Mouse (Mus musculus): ENCODE results near the gene Rilpl1. TPM values are rescaled to one million over a fixed set of nuclear protein-coding genes. Genes with fewer than 3 reads are reported as not detected.
A peak's percentile ranks its signal among the peaks of the same experiment; 100 is the strongest.
"Not testable (repeated sequence)": the region's sequence is repeated elsewhere in the genome, so short reads cannot be mapped to it uniquely, and the experiment has no call there.

The Rilpl1 gene
- polyA plus RNA-seq, 3 experiments from 2014 or later, result 0.39 to 1.3 (median 0.91) TPM

DNA sequence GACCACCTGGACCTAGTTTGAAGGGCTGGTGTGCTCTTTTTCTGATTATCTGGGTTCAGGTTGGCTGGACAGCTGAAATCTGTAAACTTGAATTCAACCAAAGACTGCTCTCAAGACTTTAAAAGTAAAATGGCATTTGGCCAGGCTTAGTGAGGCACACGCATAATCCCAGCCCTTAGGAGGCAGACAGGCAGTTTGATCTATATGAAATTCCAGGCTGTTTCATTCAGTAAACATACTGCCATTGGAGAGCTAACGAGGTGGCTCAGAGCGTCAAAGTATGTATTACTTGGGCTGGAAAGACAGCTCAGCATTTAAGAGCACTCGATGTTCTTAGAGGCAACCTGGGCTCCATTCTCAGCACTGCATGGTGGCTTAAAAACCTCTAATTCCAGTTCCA lies 39.5 kb downstream of the Rilpl1 start:
- ATAC-seq, result no peak

DNA sequence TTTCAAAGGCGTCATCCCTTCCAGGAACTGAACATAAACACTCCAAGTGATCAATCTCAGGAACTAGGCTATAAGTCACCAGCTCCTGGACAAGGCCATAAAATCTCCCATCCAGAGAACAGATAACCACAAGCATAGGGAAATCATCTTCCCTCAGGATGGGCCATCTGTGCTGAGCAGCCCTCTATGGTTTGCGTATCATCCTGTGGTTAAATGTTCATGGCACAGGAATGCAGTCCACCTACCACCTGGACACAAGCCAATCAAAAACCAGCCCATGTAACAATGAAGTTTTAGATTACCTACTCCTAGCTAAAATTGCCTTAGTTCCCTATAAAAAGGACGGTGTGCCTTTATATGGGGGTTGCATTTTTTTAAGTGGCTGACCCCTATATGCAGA lies 42.3 kb downstream of the Rilpl1 start:
- no peak for ATAC-seq

DNA sequence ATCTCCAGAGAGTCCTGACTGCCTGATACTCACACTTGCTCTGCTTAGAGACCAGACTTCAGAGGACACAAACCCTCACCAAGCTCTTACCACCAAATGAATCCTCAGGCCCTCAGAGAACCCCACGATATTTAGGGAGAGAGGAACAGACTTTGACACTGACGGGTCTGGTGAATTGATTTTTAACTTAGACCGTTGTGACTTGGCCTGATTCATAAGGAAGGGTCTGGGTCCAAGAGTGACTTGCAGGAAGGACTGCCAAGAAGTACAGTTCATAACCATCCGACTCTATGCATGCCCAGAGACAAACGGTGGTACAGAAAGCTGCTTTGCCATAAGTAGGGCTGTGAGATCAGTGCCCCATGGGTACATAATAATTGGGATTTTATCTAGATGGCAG lies 45.5 kb downstream of the Rilpl1 start:
- no peak for ATAC-seq

DNA sequence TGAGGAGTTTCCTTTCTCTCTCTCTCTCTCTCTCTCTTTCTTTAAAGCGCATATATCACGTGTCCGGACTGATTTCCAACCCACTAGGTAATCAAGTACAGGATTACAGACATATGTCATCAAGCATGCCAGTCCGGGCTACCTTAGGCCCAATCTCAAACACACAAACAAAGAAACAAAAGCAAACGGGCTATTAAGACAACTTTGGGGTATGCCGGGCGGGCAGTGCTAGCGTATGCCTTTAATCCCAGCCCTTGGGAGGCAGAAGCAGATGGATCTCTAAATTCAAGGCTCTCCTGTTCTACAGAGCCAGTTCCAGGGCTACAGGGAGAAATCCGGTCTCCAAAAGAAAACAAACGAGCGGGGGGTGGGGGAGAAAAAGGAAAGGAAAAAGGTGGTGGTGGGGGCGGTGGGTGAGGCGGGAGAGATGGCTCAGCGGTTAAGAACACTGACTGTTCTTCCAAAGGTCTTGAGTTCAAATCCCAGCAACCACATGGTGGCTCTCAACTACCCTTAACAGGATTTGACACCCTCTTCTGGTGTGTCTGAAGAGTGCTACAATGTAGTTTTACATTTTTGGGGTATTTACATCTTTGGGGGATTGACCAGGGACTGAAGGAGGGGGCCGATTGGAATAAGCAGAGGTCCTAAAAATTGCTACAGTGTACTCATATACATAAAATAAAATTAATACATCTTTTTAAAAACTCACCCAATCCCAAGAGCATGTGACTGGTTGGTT lies 47.4 kb downstream of the Rilpl1 start:
- peak; percentile 27 for ATAC-seq

DNA sequence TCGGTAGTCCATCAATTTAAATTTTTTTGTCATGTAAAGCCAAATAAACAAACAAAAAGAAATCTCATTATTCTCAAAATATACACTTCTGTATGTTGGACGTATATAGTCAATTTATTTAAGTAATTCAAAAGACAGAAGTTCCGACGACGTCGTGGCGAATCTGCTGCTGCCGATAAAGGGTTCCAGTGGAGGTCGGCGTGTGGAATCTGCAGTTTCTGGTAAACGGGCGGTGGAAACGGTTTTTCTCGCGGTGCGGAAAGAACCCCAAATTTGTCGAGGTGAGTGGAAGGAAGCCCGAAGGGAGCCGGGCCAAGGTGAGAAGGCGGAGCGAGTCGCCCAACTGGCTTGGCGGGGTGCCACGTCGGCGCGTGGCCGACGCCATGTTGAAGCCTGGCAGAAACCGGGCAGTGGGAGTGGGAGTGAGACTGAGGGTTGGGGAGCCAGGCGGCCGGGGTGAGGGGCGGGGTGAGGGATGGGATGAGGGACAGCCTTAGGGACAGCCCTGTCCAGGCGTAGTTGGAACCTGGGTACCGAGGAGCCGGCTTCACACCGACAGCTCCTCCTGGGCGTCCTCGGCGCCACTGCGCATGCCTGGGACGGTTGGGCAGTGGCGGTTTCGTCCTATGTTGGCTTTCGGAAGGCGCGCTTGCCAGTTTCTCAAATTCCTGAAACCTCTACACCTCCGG lies 48.1 kb downstream of the Rilpl1 start, which contains the start of gene Snrnp35:
Gene Snrnp35, plus strand, starts transcription at position 169 of the 689 bp plus-strand sequence.
- peak; percentile 74 for ATAC-seq

DNA sequence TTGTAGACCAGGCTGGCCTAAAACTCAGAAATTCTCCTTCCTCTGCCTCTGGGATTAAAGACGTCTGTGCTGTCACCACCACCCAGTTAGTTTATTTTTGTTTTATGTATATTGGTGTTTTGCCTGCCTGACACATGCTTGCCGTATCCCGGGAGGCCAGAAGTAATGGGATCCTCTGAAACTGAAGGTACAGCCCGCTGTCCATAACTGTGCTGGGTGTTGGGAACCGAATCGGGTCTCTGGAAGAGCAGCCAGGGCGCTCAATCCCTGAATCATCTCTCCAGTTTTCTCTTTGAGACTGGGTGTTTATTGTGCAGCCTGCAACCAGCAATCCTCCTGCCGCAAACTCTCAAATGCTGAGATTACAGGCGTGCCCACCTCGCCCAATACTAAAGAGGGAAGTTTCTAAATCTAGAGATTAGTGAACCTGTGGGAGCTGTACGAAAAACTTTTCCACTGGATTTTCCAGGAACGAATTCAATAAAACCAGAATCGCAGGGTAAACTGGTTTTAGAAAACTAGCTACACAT lies 48.7 kb downstream of the Rilpl1 start:
- ATAC-seq, result no peak

DNA sequence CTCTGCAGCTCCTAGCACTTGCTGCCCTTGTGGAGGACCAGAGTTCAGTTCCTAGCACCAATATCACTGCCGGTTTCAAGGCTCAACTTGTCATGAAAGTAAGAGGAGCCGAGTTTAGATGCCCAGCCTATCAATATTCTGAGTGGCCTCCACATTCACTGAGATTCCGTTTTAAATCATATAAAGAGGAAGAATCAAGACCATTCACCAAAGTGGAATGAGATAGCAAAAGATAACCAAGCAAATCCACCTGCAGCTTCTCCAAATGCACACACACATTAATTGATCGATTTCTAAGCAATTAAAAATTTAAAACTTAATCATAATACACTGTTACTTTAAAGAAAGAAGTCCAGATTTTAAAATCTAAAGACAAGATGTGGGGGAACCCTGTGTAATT lies 49.5 kb downstream of the Rilpl1 start:
- no peak for ATAC-seq

DNA sequence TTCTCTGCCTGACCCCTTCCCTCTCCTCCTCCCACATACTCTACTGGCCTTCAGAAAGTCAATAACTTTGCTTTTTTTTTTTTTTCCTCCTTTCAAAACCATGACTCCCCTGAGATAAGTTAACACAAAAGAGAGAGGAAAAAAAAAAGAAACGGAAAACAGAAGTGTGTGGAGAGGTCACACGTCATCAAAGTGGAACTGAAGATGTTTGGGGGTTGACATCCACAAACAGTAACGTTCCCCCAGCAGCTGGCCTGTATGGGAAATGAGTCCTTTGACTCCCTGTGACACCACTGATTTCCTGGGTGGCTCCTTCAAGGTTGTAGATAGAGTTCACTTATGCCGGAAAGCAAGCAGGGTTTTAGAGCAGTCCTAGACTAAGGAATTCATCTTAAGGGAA lies 51.1 kb downstream of the Rilpl1 start:
- ATAC-seq, result no peak

DNA sequence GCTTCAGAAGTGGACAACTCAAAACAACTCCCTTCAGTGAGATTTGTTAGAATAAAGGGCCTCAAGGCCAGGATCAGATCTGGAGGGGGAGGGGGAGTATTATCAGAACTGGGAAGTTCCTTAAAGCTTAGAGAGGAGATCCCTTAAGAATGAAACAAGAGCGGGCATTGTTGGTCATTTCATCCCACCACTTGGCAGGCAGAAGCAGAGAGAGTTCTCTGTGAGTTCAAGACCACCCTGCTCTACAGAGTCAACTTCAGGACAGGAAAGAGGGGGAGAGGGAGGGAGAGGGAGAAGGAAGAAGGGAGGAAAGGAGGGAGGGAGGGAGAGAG lies 52.4 kb downstream of the Rilpl1 start:
- ATAC-seq, result no peak

DNA sequence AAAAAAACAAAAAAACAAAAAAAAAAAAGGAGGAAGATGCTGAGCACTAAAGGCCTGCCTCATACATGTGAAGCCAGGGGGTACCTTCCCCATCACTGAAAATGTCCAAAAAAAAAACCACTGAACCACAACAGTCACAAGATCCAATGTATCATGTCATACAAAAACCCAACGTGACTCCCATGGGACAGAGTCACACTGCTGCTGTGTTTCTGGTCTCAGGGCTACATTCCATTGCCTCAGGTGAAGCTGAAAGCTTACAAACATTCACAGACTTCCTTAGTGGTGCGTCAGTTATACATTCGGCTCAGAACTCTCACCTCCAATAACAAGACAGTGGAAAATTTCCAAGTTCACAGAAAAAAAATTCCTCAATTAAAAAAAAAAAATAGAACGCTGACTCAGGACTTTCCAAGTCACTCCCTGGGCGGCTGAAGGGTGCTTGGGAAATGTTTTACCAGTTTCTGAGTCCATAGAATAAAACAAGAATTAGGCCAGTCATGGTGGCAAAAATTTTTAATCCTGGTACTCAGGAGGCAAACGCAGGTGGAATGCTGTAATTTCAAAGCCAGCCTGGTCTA lies 60.5 kb downstream of the Rilpl1 start:
- ATAC-seq, result no peak

DNA sequence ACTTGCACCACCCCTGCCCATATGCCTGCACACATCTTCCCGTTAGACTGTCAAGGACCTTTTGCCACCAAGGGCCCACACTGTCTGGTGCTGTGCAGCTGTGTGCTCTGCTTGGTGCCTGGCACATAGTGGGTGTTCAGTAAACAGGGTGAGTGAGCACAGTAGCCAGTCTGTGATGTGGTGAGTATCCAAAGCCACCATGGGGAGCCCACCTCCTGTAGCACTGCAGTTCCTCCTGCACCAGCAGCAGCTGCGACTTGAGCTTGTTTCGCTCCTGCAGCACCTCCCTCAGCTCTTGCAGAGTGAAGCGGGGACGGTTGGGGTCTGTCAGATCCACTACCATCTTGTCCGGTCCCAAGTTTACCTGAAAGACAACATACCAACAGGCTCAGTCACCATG lies 61.7 kb downstream of the Rilpl1 start:
- no peak for ATAC-seq

DNA sequence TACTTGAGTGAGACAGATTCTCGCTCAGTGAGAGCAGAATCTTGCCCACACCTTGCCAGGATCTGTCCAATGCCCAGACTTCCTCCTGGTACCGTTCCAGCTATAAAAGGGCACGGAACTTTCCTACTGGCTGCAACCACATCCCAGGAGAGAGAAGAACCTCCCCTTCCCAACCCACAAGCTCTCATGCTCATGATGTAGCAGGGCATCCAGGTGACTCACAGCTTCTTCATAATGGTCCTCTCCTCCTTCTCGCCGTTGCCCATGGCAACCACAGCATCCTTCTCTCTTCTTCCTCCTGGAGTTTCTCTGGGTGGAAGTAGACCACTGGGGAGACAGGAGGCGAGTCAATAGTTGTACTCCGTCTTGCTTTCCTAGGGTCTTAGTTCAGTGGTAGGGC lies 62.8 kb downstream of the Rilpl1 start:
- ATAC-seq, result no peak

DNA sequence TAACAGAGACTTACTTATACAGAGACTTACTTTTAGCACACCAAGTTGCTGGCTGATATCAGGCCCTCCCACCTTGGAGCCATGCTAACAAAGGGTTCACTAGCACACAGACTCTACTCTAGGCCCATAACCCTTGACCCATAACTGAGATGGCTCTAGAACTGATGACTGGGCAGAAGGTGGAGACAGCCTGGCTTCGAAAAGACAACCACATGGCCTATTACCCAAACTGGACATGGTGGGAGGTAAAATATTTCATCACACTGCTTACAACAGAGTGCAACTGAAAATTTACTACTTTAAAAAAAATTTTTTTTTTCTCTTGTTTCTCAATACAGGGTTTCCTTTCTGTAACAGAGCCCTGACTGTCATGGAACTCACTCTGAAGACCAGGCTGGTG lies 63.4 kb downstream of the Rilpl1 start:
- no peak for ATAC-seq

DNA sequence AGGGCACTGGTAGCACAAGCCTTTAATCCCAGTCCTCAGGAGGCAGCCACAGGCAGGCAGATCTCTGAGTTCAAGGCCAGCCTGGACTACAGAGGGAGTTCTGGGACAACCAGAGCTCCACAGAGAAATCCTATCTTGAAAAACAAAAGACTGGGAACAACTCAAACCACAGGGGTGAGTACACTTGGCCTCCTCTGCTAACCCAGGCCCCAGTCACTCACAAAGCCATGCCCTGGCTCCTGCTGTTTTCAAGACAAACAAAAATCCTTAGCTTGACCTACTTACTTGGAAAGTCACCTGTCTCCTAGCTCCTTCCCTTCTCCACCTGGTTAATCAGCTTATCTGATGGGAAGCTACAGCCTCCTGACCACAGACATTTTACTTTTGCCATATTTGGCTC lies 66.3 kb downstream of the Rilpl1 start:
- no peak for ATAC-seq

DNA sequence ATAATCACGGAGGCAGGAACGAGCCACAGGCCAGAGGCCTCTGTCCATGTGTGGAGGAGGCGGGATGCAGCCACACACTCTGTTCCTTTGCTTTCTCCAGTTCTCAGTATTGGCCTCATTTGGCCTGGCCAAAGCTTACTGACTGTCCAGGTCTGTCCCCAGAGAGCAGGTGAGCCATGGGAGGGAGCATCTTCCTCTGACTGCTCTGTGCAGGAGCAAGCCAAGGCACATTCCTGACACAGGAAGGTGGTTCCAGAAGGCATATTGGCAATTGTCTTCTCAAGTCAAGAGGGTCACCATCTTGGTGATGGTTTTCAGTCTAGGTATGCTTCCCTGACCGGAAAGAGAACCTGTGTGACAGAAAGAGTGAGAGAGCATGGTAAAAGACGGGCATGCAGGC lies 67.7 kb downstream of the Rilpl1 start:
- no peak for ATAC-seq

DNA sequence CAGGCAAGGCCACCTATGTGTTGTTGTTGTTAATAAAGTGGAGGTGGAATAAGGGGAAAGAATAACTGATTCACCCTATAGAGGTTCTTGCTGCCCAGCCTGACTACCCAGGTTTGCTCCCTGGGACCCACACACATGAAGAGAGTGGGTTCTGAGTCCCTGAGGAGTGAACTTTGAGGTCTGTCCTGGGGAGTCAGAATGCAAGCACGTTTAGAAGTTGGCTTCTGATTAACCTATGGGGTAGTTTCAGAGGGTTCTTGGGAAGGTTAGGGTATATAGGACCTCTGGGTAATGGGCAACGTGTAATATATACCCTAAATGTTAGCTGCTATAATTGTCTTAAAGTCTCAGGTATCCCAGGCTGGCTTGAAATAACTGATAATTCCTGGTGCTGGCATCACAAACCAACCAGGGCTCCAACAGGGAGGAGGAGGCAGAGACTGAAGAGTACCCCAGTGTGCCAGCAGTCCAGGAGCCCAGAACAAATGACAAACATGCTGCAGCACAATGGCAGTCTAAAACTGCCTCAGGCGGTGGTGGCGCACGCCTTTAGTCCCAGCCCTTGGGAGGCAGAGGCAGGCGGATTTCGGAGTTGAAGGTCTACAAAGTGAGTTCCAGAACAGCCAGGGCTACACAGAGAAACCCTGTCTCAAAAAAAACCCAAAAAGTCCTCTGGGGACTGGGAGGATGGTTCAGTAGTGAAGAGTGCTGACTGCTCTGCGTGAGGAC lies 68.7 kb downstream of the Rilpl1 start:
- ATAC-seq, result no peak

DNA sequence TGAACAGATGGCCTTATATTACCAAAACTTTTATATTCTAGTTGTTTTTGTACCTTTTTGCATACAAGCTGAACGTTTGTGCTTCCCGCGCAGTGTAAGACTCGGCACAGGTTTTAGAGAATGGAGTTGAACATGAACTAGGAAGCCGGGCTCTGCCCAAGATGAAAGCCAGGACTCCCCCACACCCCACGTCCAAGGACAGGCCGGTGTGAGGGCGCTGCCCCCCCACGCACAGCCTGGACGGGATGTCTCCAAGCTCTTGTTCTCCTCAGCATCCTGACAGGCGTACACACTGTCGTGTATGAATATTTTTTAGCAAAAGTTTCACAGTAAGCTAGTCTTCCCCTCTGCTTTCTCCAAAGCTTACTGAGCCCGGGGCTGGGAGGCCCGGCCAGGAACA lies 70.3 kb downstream of the Rilpl1 start:
- ATAC-seq, result not testable (repeated sequence)

DNA sequence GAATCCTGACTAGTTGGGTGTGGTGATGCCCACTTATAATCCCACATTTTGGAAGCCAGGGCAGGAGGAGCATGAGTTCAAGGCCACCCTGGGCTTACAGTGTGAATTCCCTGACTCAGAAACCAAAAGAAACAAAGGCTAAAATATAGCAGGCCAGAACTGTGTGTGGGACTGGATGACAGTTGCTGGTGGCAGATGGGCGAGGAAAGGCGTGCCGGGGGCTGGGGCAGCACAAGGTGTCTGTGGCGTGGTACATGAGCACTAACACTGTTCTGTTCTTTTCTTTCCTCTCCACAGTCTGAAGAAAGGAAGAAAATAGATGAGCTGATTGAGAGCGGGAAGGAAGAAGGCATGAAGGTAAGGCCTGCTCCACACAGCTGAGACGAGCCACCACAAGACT lies 74.4 kb downstream of the Rilpl1 start:
- no peak for ATAC-seq

DNA sequence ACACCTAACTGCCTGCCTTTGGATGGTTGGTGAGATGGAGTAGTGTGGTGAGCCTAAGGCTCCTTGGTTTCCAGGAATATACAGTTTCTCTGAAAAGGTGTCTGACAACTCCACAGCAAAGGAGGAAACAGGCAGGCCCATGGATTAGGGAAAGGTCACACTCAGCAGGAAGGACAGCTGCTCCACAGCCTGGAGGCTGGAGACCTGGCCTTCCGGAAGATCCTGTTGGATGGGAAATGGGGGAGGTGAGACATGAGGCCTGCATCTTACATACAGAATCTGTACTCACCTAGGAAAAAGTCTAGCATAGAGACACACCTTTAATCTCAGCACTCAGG lies 77.1 kb downstream of the Rilpl1 start:
- ATAC-seq, result no peak

DNA sequence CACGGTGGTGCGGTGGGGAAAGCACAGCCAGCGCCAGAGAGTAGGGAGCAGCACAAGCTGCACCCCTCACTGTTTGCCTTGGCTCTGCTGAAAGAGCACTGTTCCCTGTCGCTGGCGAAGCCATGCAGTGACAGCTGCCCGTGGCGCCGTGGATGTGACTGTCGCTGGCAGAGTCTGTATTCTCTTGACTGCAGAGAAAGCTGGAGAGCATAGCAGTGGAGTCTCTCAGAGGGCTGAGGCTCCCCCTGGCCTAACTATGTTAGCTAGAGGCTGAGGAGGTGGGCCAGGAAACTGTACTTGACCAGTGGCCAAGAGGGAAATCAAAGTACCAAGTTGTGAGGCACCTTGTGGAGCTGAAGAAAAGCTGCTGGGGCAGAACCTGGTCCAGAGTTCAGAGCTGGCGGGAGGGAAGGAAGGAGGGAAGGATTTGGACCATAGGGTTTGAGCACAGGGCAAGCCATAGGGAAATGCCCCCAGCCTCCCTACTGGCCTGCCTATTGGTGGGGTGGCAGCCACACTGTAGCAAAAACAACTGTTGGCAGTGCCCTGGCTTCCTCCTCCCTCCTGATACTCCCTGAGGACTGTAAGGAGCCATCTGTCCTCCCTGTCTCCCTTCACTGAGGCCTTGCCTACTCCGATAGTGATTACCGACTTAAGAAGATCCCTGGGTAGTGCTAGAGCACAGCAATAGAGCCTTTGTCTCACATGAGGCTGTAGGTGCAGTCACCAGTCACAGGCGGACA lies 77.7 kb downstream of the Rilpl1 start:
- ATAC-seq, result no peak

DNA sequence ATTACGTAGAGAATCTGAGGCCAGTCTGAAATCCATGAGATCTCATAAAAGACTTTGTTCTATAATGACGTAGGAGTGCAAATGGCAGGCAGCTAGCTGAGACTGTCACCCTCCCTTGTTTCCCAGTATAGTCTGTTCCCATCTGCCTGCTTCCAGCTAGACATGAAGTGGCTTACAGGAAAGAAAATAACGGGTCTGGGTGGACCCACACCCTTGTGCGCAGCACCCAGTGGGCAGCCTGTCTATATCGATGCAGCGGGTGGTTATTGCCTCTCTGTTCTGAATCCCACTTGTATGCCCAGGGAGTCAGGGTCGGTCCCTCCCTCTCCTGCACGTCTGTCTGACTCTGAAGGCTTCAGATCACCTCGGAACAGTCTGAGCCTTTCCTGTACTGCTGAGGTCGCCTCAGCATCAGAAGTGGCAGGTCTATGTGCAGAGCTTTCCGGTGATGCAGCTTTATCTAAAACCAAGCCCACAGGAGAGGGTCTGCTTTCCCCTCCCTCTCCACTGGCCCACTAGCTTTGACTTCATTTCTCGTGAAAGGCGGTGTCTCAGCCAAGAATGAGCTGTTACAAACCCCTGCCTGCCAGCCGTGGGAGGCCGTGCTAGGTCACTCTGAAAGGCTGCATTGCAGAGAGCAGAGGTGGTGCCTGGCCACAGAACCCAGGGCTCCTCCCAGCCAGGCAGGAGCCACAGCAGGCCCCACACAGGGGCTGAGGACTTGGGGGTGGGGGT lies 78.5 kb downstream of the Rilpl1 start:
- no peak for ATAC-seq
